Mouse (Mus musculus) liver, embryonic 15.5 days (tissue): ENCODE data around the gene Slc9a8. TPM values are rescaled to one million over a fixed set of nuclear protein-coding genes. Genes with fewer than 3 reads are reported as not detected.
"Not testable (repeated sequence)": the region's sequence is repeated elsewhere in the genome, so short reads cannot be mapped to it uniquely, and the experiment has no call there.

ENCODE experiments used
- ATAC-seq: fragments of 200-750 bp; cut with Nextera tagmentation; 2 replicates; pipeline ENCODE4 v1.8.0; 2017; ENCODE audit warnings: moderate number of reproducible peaks, mild to moderate bottlenecking, moderate library complexity; ENCODE audit not compliant: insufficient read depth
- H3K27ac ChIP-seq: fragments of 300-500 bp; sonication (generic); replicated peaks from 2 replicates; pipeline ENCODE4 v1.5.1; 2015; ENCODE audit warnings: mild to moderate bottlenecking, inconsistent platforms
- H3K27me3 ChIP-seq: fragments of 300-500 bp; sonication (generic); 2 replicates; pipeline ENCODE4 v1.6.1; 2015; ENCODE audit warnings: mild to moderate bottlenecking, inconsistent platforms
- H3K36me3 ChIP-seq: fragments of 300-500 bp; sonication (generic); replicated peaks from 2 replicates; pipeline ENCODE4 v1.6.1; 2015; ENCODE audit warnings: moderate library complexity, mild to moderate bottlenecking, inconsistent platforms
- H3K4me1 ChIP-seq: fragments of 300-500 bp; sonication (generic); replicated peaks from 2 replicates; pipeline ENCODE4 v1.6.1; 2015; ENCODE audit warnings: inconsistent platforms
- H3K4me2 ChIP-seq: fragments of 300-500 bp; sonication (generic); 2 replicates; pipeline ENCODE4 v1.6.1; 2015; ENCODE audit warnings: moderate library complexity, mild to moderate bottlenecking, inconsistent platforms
- H3K4me3 ChIP-seq: fragments of 300-500 bp; sonication (generic); replicated peaks from 2 replicates; pipeline ENCODE4 v1.5.1; 2015; ENCODE audit warnings: mild to moderate bottlenecking, inconsistent platforms
- H3K9ac ChIP-seq: fragments of 300-500 bp; sonication (generic); 2 replicates; pipeline ENCODE4 v1.6.1; 2015; ENCODE audit warnings: moderate library complexity, mild to moderate bottlenecking, inconsistent platforms
- H3K9me3 ChIP-seq: fragments of 300-500 bp; sonication (generic); replicated peaks from 2 replicates; pipeline ENCODE4 v1.6.1; 2016; ENCODE audit warnings: inconsistent platforms
- WGBS: fragments of 180-500 bp; shearing (Covaris S2); methylation state at CpG from one replicate; pipeline ENCODE4 v1.1.7; 2015; ENCODE audit warnings: mixed read lengths; ENCODE audit not compliant: insufficient replicate concordance; 5-methylcytosine and 5-hydroxymethylcytosine counted together
- polyA plus RNA-seq: library from polyadenylated mRNA; unstranded; fragments of >200 nt; fragmentation: Nextera tagmentation; extraction: Ambion mirVana; gene quantifications from 2 replicates; pipeline ENCODE4 v1.2.1, GENCODE M21; 2015

The Slc9a8 gene
- polyA plus RNA-seq, 1 experiment from 2014 or later = 12.7 TPM

DNA sequence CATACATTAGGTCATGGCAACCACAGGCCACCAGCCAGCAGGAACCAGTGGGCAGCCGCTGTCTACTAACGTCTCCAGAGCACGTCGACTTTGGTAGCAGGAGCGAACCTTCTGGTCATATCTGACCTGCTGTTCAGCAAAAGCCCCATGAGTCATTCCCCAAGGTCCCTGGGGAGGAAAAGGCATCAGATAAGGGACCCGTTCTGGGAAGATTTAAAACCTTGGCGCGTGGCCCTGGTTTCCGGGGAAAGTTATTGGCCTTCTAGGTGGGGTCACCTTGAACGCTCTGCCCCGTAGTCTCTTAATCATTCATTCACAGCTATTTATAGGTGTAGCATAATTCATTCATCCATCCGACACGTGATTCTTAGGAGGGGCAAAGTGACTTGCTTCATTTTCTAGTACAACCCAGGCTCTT lies 37.8 kb upstream of the Slc9a8 start:
- Histone ChIP-seq H3K4me1 (peaks cover 35% of the 10 kb centered on the region), H3K36me3 (no peaks in the 10 kb centered on the region), H3K27ac (no peak overlapping the region), H3K9ac (no peak overlapping the region), H3K4me3 (no peak overlapping the region), H3K4me2 (no peak overlapping the region), H3K27me3 (no peaks in the 10 kb centered on the region), H3K9me3 (no peaks in the 10 kb centered on the region)
- ATAC-seq = no peak
- WGBS = 45% methylated on average over 13 of the region's 13 CpGs

DNA sequence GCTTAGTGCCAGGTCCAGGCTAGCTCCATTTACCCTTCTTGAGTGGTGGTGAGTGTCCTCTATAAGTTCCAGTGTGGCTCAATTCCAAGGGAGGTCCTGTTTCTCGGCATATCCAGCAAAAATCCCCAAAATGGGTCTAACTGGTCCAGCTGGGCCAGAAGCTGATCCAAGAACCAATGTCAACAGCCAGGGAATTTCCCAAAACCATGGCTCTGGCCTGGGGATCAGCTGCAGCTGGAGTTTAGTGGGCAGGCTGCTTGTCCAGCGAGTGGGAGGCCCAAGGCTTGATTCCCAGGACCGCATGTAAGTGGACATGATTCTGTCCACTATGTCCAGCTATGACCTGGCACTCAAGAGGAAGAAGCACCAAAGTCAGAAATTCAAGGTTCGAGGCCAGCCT lies 35.1 kb upstream of the Slc9a8 start:
- H3K27me3 ChIP-seq = no peaks in the 10 kb centered on the region
- no peak overlapping the region for H3K27ac ChIP-seq
- no peak for ATAC-seq
- no peaks in the 10 kb centered on the region for H3K9me3 ChIP-seq
- H3K36me3 ChIP-seq = no peaks in the 10 kb centered on the region
- H3K9ac ChIP-seq = no peak overlapping the region
- H3K4me2 ChIP-seq = no peak overlapping the region
- WGBS = 57% methylated on average over 4 of the region's 4 CpGs
- H3K4me1 ChIP-seq = peaks cover 19% of the 10 kb centered on the region
- no peak overlapping the region for H3K4me3 ChIP-seq

DNA sequence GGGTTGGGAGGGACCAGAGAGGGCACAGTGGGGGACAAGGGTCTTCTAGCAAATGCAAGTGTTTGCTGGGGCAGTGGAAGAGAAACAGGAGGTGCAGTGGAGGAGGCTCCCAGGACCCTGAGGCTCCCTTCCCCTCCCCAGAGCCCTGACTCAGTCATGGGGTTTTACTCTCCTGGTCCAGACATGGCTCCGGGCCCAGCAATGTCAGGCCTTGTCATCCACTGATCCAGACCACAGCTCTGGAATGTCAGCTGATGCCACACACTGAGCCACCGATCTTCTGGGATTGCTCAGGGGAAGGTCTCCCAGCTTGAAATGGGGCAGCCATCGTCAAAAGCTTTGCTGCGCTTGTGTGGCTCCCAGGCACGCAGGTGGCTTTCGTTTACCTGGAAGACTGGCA lies 34.5 kb upstream of the Slc9a8 start:
- no peak for ATAC-seq
- H3K9ac ChIP-seq = no peak overlapping the region
- H3K27ac ChIP-seq = no peak overlapping the region
- no peaks in the 10 kb centered on the region for H3K9me3 ChIP-seq
- H3K4me1 ChIP-seq = peaks cover 14% of the 10 kb centered on the region
- no peak overlapping the region for H3K4me2 ChIP-seq
- 73% methylated on average over 6 of the region's 6 CpGs for WGBS
- H3K27me3 ChIP-seq = no peaks in the 10 kb centered on the region
- H3K4me3 ChIP-seq = no peak overlapping the region
- H3K36me3 ChIP-seq = no peaks in the 10 kb centered on the region

DNA sequence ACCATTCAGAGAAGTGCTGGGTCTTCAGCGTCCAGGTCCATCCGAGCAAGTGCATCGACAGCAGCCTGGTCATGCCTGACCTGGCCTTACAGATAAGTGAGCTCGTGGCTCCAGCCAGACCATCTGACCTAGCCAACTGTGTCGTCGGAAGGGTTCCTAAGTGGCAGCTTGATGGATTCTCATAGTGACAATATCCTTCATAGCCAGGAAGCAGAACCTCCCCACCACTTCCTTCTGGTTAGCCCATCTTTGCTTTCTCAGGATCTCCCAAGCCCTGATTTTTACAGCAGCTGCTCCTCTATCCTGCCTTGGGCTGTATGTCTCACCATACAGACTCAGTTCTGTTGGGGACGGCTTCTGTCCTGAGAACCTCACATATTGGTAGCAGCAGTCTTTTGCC lies 27.1 kb upstream of the Slc9a8 start:
- H3K9ac ChIP-seq = no peak overlapping the region
- no peak overlapping the region for H3K27ac ChIP-seq
- no peak overlapping the region for H3K4me3 ChIP-seq
- no peaks in the 10 kb centered on the region for H3K36me3 ChIP-seq
- no peak overlapping the region for H3K4me2 ChIP-seq
- H3K27me3 ChIP-seq = no peaks in the 10 kb centered on the region
- H3K4me1 ChIP-seq = no peaks in the 10 kb centered on the region
- ATAC-seq = no peak
- no peaks in the 10 kb centered on the region for H3K9me3 ChIP-seq
- 22% methylated on average over 7 of the region's 7 CpGs for WGBS

DNA sequence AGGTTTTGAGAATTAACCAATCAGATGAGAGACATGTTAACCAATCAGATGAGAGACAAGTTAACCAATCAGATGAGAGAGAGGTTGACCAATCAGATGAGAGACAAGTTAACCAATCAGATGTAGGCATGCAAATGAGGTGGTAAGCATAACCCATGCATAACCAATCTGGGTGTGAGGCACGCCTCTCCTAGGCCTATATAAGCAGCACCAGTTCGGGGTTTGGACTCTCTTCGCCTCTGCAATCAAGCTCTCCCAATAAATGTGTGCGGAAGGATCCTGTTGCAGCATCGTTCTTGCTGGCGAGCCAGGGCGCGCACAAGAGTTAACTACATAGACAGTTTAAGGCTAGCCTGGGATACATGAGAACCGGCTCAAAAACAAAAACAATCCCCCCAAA lies 25.1 kb upstream of the Slc9a8 start:
- not testable (repeated sequence) for H3K4me3 ChIP-seq, H3K36me3 ChIP-seq, H3K27ac ChIP-seq, ATAC-seq, H3K9me3 ChIP-seq, H3K9ac ChIP-seq, H3K27me3 ChIP-seq, H3K4me2 ChIP-seq, H3K4me1 ChIP-seq
- 84% methylated on average over 9 of the region's 9 CpGs for WGBS

DNA sequence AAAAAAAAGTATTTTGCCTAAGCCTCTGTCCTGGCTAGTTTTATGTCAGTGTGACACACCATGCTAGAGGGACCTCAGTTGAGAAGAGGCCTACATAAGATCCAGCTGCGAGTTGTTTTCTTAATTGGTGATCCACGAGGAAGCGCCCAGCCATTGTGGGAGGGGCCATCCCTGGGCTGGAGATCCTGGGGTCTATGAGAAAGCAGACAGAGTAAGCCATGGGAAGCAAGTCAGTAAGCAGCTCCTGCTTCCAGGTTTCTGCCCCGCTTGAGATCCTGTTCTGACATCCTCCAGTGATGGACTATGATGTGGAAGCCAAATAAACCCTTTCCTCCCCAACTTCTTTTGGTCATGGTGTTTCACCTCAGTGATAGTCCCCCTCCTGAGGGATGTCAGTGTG lies 22.5 kb upstream of the Slc9a8 start:
- H3K27ac ChIP-seq = no peak overlapping the region
- no peaks in the 10 kb centered on the region for H3K27me3 ChIP-seq
- H3K4me3 ChIP-seq = no peak overlapping the region
- no peaks in the 10 kb centered on the region for H3K36me3 ChIP-seq
- no peak for ATAC-seq
- no peak overlapping the region for H3K4me2 ChIP-seq
- H3K4me1 ChIP-seq = no peaks in the 10 kb centered on the region
- WGBS = 43% methylated on average over 4 of the region's 4 CpGs
- no peaks in the 10 kb centered on the region for H3K9me3 ChIP-seq
- no peak overlapping the region for H3K9ac ChIP-seq

DNA sequence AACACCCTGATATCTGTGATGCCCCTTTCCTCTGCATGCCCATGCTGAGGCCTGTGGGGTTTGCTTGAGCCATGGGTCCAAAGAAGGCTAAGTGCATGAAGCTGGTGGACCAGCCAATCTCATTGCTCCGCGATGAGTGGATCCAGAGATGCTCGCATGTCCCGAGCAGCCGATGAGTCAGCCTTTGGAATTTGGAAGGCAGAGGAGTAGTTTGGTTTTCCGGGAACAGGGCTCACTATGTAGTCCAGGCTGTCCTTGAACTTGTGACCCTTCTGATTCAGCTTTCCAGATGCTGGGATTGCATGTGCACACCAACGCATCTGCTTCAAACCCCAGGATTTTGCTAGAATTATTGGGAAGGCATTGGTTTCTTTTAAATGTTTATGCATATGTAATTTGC lies 21.9 kb upstream of the Slc9a8 start:
- no peaks in the 10 kb centered on the region for H3K9me3 ChIP-seq
- no peaks in the 10 kb centered on the region for H3K4me1 ChIP-seq
- no peaks in the 10 kb centered on the region for H3K36me3 ChIP-seq
- no peak overlapping the region for H3K4me2 ChIP-seq
- no peak overlapping the region for H3K27ac ChIP-seq
- WGBS = 69% methylated on average over 7 of the region's 7 CpGs
- H3K9ac ChIP-seq = no peak overlapping the region
- ATAC-seq = no peak
- no peaks in the 10 kb centered on the region for H3K27me3 ChIP-seq
- H3K4me3 ChIP-seq = no peak overlapping the region

DNA sequence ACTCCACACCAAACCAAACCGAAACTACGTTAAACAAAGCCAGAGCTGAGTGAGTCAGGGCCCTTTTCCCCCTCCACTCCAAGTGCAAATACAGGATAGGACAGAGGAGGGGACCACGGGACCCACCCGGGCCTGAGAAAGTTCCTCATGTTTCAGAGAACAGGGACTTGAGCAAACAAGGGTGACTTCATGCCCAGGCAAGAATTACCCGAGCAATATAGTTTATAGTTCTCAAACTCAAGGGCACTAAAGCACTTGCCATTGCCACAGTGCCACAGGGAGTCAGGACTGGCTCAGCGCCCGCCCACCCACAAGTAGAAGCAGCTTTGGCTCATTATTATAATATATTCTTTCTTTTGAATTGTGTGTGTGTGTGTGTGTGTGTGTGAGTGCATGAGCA lies 18.4 kb upstream of the Slc9a8 start:
- Histone ChIP-seq H3K4me2 (no peak overlapping the region), H3K27ac (no peak overlapping the region), H3K9me3 (no peaks in the 10 kb centered on the region), H3K4me1 (no peaks in the 10 kb centered on the region), H3K36me3 (no peaks in the 10 kb centered on the region), H3K9ac (no peak overlapping the region), H3K4me3 (no peak overlapping the region), H3K27me3 (no peaks in the 10 kb centered on the region)
- no peak for ATAC-seq
- 59% methylated on average over 7 of the region's 7 CpGs for WGBS

DNA sequence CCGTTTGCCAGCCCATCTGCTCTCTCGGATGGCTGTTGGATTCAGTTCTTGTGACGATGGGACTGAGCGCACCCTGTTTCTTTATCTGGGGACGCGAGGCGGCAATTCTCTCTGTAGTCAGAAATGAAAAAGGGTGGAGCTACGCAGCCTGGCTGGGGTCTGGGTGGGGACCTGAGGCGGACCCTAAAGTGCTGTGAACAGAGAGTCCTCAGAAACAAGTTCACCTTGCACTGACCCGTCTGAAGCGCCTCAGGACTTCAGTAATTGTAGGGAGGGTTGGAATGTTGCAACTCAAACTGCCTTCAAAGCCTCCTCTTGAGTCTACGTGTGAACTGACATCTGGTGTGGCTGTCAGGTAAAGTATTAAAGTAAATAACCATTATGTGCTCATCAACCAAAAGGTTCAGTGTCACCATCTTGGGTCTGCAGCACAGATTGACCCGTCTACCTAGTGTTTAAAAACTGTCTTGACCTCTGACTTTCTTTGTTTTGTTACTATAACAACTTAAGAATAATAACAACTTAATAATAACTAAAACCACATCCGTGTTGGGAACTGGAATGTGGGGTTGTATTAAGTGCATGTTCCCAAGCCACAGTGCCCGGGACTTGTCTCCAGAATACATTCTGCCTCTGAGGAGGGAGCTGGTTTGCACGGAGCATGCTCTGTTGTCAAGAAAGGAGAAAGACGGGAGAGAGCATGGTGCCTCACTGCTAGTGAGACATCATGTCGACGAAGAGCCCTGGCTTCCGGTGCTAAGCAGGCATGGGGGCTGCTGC lies 16.2 kb upstream of the Slc9a8 start:
- Histone ChIP-seq H3K9ac (no peak overlapping the region), H3K27ac (no peak overlapping the region)
- WGBS = 70% methylated on average over 20 of the region's 20 CpGs

DNA sequence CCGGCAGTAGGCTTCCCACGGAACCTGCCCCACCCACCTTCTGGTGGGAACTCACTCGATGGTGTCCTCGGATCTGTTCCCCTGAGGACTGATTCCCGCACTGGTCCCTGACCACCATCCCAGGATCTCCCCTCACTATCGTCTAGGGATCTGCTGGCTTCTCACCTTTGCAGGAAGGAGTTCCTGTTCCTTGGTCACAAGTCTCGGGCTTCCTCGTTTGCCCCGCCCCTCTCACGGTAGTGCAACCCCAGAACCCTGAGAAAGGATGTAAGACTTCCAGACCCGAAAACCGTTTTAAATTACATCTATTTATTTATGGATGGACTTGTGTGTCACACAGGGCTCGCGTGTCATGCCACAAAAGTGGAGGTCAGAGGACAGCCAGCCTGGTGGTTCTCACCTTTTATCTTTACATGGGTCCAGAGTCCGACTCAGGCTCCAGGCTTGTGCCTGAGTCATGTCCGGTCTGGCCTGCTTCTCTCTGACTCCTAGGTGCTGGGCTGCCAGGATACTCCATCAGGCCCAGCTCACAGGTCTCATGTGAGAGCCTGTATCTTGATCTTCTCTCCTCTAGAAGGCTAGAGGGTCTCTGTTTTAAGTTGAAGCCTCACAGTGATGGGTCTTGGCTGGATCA lies 14.1 kb upstream of the Slc9a8 start:
- no peaks in the 10 kb centered on the region for H3K36me3 ChIP-seq
- no peaks in the 10 kb centered on the region for H3K27me3 ChIP-seq
- no peak overlapping the region for H3K9ac ChIP-seq
- no peaks in the 10 kb centered on the region for H3K9me3 ChIP-seq
- 77% methylated on average over 16 of the region's 16 CpGs for WGBS
- H3K4me3 ChIP-seq = no peak overlapping the region
- ATAC-seq = no peak
- no peaks in the 10 kb centered on the region for H3K4me1 ChIP-seq
- H3K27ac ChIP-seq = no peak overlapping the region
- no peak overlapping the region for H3K4me2 ChIP-seq

More for the DNA sequence above, 16.2 kb upstream of the Slc9a8 start:
- Histone ChIP-seq H3K4me3 (no peak overlapping the region), H3K9me3 (no peaks in the 10 kb centered on the region), H3K27me3 (no peaks in the 10 kb centered on the region), H3K36me3 (no peaks in the 10 kb centered on the region), H3K4me1 (no peaks in the 10 kb centered on the region), H3K4me2 (no peak overlapping the region)
- ATAC-seq = no peak

DNA sequence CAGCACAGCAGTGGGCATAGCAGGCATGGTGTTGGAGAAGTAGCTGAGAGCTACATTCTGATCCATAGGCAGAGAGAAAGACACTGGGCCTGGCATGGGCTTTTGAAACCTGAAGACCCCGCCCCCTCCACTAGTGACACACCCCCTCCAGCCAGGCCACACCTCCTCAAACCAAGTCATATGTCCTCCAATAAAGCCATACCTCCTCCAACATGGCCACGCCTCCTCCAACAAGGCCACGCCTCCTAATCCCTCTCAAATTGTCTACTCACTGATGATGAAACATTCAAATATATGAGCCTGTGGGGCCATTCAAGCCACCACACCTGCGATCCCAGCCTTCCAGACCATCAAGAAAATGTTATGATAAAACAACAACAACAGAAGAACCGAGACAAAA lies 7.1 kb upstream of the Slc9a8 start:
- peaks cover 20% of the 10 kb centered on the region for H3K4me1 ChIP-seq
- H3K36me3 ChIP-seq = no peaks in the 10 kb centered on the region
- ATAC-seq = no peak
- H3K4me2 ChIP-seq = no peak overlapping the region
- H3K27ac ChIP-seq = no peak overlapping the region
- H3K4me3 ChIP-seq = no peak overlapping the region
- WGBS = 69% methylated on average over 5 of the region's 5 CpGs
- H3K27me3 ChIP-seq = no peaks in the 10 kb centered on the region
- H3K9ac ChIP-seq = no peak overlapping the region
- no peaks in the 10 kb centered on the region for H3K9me3 ChIP-seq
